Comparison of ENCODE assay signal across 1 mouse cellular context in genomic region chr9:75196335-75196734, GRCm38 (mm10).
TF ChIP-seq lines count a peak whose summit lies in the region.

No protein-coding gene starts in this region.

TF ChIP-seq in CH12.LX, 34 proteins besides CTCF, POLR2A, EP300 and RAD21 (continued from another document):
- no peak; the same call in 1 of the 2 replicates for TF ChIP-seq MAZ (IDR thresholded peaks at IDR 0.05; ENCODE audit: low read depth, low read length)
- 0 out of 2 replicates have a peak, but pooled peaks have one; percentile 51 for TF ChIP-seq MAX (IDR thresholded peaks at IDR 0.05; ENCODE audit: low read length)
- TF ChIP-seq TCF12 (IDR thresholded peaks at IDR 0.05; ENCODE audit: low read depth, low read length) = peak; percentile 72; the same call in 1 of the 2 replicates
